Mouse (Mus musculus): ENCODE results near the gene Fibcd1. TPM values are rescaled to one million over a fixed set of nuclear protein-coding genes. Genes with fewer than 3 reads are reported as not detected.

The Fibcd1 gene
- polyA plus RNA-seq, 1 experiment = 1.1 TPM

- Histone ChIP-seq H3ac (ENCODE audit: control insufficient read depth, insufficient read length, low read depth) (no peak overlapping the region), H3K4me3 (ENCODE audit: insufficient read depth, poor library complexity, severe bottlenecking) (no peak overlapping the region), H3K79me3 (ENCODE audit: low read depth) (no peaks in the 10 kb centered on the region), H3K36me3 (ENCODE audit: control insufficient read depth, insufficient read depth) (no peaks in the 10 kb centered on the region), H3K79me2 (ENCODE audit: control insufficient read depth, insufficient read depth) (no peaks in the 10 kb centered on the region), H3K27me3 (ENCODE audit: control insufficient read depth, insufficient read depth, insufficient read length) (peaks cover 61% of the 10 kb centered on the region)
- TF ChIP-seq CTCF (IDR thresholded peaks at IDR 0.05; ENCODE audit: control insufficient read depth, insufficient read depth, insufficient read length) (no peak), MYOG (IDR thresholded peaks at IDR 0.05; ENCODE audit: control insufficient read depth, extremely low read depth, insufficient read length) (no peak), FOSL1 (IDR thresholded peaks at IDR 0.05; ENCODE audit: insufficient read depth, low read length, poor library complexity, severe bottlenecking) (no peak), MYOD1 (IDR thresholded peaks at IDR 0.05; ENCODE audit: control insufficient read depth, insufficient read length, low read depth) (no peak), MAX (IDR thresholded peaks at IDR 0.05) (no peak), USF1 (IDR thresholded peaks at IDR 0.05; ENCODE audit: low read depth) (no peak), CEBPB (IDR thresholded peaks at IDR 0.05; ENCODE audit: low read depth) (no peak)
Observed at GRCm38 (mm10) chr2:31874290-31874855, 28.6 kb upstream of the Fibcd1 start.

- no peak for TF ChIP-seq MAX (IDR thresholded peaks at IDR 0.05)
- TF ChIP-seq FOSL1 (IDR thresholded peaks at IDR 0.05; ENCODE audit: insufficient read depth, low read length, poor library complexity, severe bottlenecking) = no peak
- no peak for TF ChIP-seq CTCF (IDR thresholded peaks at IDR 0.05; ENCODE audit: control insufficient read depth, insufficient read depth, insufficient read length)
- no peak for TF ChIP-seq USF1 (IDR thresholded peaks at IDR 0.05; ENCODE audit: low read depth)
- H3K36me3 ChIP-seq (ENCODE audit: control insufficient read depth, insufficient read depth) = no peaks in the 10 kb centered on the region
- no peaks in the 10 kb centered on the region for H3K79me3 ChIP-seq (ENCODE audit: low read depth)
- peaks cover 33% of the 10 kb centered on the region for H3K27me3 ChIP-seq (ENCODE audit: control insufficient read depth, insufficient read depth, insufficient read length)
- no peak overlapping the region for H3K4me3 ChIP-seq (ENCODE audit: insufficient read depth, poor library complexity, severe bottlenecking)
- no peak overlapping the region for H3ac ChIP-seq (ENCODE audit: control insufficient read depth, insufficient read length, low read depth)
- H3K79me2 ChIP-seq (ENCODE audit: control insufficient read depth, insufficient read depth) = no peaks in the 10 kb centered on the region
Observed at GRCm38 (mm10) chr2:31870683-31871082, 24.9 kb upstream of the Fibcd1 start.

GRCm38 (mm10) chr2:31869692-31870091 lies 23.9 kb upstream of the Fibcd1 start:
- no peak overlapping the region for H3ac ChIP-seq (ENCODE audit: control insufficient read depth, insufficient read length, low read depth)
- no peaks in the 10 kb centered on the region for H3K79me2 ChIP-seq (ENCODE audit: control insufficient read depth, insufficient read depth)
- H3K79me3 ChIP-seq (ENCODE audit: low read depth) = no peaks in the 10 kb centered on the region
- TF ChIP-seq CTCF (IDR thresholded peaks at IDR 0.05; ENCODE audit: control insufficient read depth, insufficient read depth, insufficient read length) = no peak
- no peak for TF ChIP-seq MAX (IDR thresholded peaks at IDR 0.05)
- H3K27me3 ChIP-seq (ENCODE audit: control insufficient read depth, insufficient read depth, insufficient read length) = peaks cover 24% of the 10 kb centered on the region
- no peak overlapping the region for H3K4me3 ChIP-seq (ENCODE audit: insufficient read depth, poor library complexity, severe bottlenecking)
- H3K36me3 ChIP-seq (ENCODE audit: control insufficient read depth, insufficient read depth) = no peaks in the 10 kb centered on the region

DNA sequence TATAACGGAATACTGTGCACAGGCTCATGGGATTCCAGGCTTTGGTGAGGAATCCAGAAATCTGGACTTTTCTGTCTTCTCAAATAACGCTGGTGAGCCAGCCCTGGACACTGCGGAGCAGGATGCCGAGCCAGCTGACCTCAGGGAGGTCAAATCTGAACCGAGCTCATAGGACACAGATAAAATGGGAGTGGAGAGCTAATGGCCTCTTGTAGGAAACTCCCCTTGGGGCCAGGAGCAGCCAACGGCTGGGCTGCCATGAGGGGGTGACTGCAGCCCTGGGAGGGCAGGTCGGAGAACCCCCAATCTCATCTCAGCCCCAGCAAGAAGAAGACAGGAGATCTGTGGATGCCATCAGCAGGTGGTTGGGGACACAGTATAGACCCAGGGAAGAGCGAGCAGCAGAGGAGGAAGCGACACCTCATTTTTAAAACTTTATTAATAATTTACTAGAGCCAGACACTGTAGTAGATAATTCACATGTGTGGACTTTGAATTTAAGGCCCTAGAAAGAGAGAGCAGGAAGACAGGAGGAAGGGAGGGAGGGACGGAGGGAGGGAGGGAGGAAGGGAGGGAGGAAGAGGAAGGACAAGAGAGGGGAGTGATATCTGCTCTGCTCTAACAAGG lies 22.8 kb upstream of the Fibcd1 start:
- Histone ChIP-seq H3K36me3 (ENCODE audit: control insufficient read depth, insufficient read depth) (no peaks in the 10 kb centered on the region), H3K79me3 (ENCODE audit: low read depth) (no peaks in the 10 kb centered on the region), H3K27me3 (ENCODE audit: control insufficient read depth, insufficient read depth, insufficient read length) (peaks cover 13% of the 10 kb centered on the region), H3K79me2 (ENCODE audit: control insufficient read depth, insufficient read depth) (no peaks in the 10 kb centered on the region), H3ac (ENCODE audit: control insufficient read depth, insufficient read length, low read depth) (no peak overlapping the region), H3K4me3 (ENCODE audit: insufficient read depth, poor library complexity, severe bottlenecking) (no peak overlapping the region)
- no peak for TF ChIP-seq USF1 (IDR thresholded peaks at IDR 0.05; ENCODE audit: low read depth)
- no peak for TF ChIP-seq CTCF (IDR thresholded peaks at IDR 0.05; ENCODE audit: control insufficient read depth, insufficient read depth, insufficient read length)
- TF ChIP-seq MYOD1 (IDR thresholded peaks at IDR 0.05; ENCODE audit: control insufficient read depth, insufficient read length, low read depth) = no peak
- no peak for TF ChIP-seq MAX (IDR thresholded peaks at IDR 0.05)
- no peak for TF ChIP-seq CEBPB (IDR thresholded peaks at IDR 0.05; ENCODE audit: low read depth)
- no peak for TF ChIP-seq MYOG (IDR thresholded peaks at IDR 0.05; ENCODE audit: control insufficient read depth, extremely low read depth, insufficient read length)
- no peak for TF ChIP-seq FOSL1 (IDR thresholded peaks at IDR 0.05; ENCODE audit: insufficient read depth, low read length, poor library complexity, severe bottlenecking)

GRCm38 (mm10) chr2:31867773-31868537 lies 22.1 kb upstream of the Fibcd1 start:
- Histone ChIP-seq H3K36me3 (ENCODE audit: control insufficient read depth, insufficient read depth) (no peaks in the 10 kb centered on the region), H3K27me3 (ENCODE audit: control insufficient read depth, insufficient read depth, insufficient read length) (peaks cover 7% of the 10 kb centered on the region), H3K79me2 (ENCODE audit: control insufficient read depth, insufficient read depth) (no peaks in the 10 kb centered on the region), H3K4me3 (ENCODE audit: insufficient read depth, poor library complexity, severe bottlenecking) (no peak overlapping the region), H3ac (ENCODE audit: control insufficient read depth, insufficient read length, low read depth) (no peak overlapping the region), H3K79me3 (ENCODE audit: low read depth) (no peaks in the 10 kb centered on the region)
- TF ChIP-seq USF1 (IDR thresholded peaks at IDR 0.05; ENCODE audit: low read depth) = no peak
- no peak for TF ChIP-seq MAX (IDR thresholded peaks at IDR 0.05)

DNA sequence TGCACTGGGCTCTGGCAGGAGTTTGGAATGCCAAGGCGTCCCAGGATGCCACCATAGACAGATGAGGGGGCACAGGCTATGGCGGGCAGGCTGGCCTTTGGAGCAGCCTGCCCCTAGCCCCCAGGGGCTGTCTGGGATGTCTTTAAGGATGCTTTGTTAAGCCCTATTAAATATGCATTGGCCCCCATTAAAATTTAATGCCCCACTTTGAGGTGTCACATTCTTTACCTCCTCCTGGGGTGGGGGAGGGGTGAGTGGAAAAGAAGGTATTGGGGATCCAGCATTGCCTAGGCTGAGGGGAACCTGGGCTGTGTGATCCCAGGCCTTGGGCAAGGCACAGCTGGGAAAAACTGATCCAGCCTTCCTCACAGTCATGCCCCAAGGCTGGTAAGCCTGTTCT lies 20.0 kb upstream of the Fibcd1 start:
- Histone ChIP-seq H3K4me3 (ENCODE audit: insufficient read depth, poor library complexity, severe bottlenecking) (no peak overlapping the region), H3ac (ENCODE audit: control insufficient read depth, insufficient read length, low read depth) (no peak overlapping the region), H3K27me3 (ENCODE audit: control insufficient read depth, insufficient read depth, insufficient read length) (peaks cover 7% of the 10 kb centered on the region), H3K79me2 (ENCODE audit: control insufficient read depth, insufficient read depth) (no peaks in the 10 kb centered on the region), H3K79me3 (ENCODE audit: low read depth) (no peaks in the 10 kb centered on the region), H3K36me3 (ENCODE audit: control insufficient read depth, insufficient read depth) (no peaks in the 10 kb centered on the region)
- no peak for TF ChIP-seq USF1 (IDR thresholded peaks at IDR 0.05; ENCODE audit: low read depth)
- no peak for TF ChIP-seq MYOG (IDR thresholded peaks at IDR 0.05; ENCODE audit: control insufficient read depth, extremely low read depth, insufficient read length)
- TF ChIP-seq MYOD1 (IDR thresholded peaks at IDR 0.05; ENCODE audit: control insufficient read depth, insufficient read length, low read depth) = no peak
- no peak for TF ChIP-seq FOSL1 (IDR thresholded peaks at IDR 0.05; ENCODE audit: insufficient read depth, low read length, poor library complexity, severe bottlenecking)
- no peak for TF ChIP-seq MAX (IDR thresholded peaks at IDR 0.05)
- TF ChIP-seq CTCF (IDR thresholded peaks at IDR 0.05; ENCODE audit: control insufficient read depth, insufficient read depth, insufficient read length) = no peak
